Mouse (Mus musculus) mature B cell (primary cell): ENCODE data around the gene Cep250.
"Not testable (repeated sequence)": the region's sequence is repeated elsewhere in the genome, so short reads cannot be mapped to it uniquely, and the experiment has no call there.

Source experiments
- in situ Hi-C: fragments of 300-500 bp; cut with MboI; formaldehyde crosslinking; loops from 2 replicates; pipeline ENCODE4 v1.14.3; 2019

Cep250 gene

DNA sequence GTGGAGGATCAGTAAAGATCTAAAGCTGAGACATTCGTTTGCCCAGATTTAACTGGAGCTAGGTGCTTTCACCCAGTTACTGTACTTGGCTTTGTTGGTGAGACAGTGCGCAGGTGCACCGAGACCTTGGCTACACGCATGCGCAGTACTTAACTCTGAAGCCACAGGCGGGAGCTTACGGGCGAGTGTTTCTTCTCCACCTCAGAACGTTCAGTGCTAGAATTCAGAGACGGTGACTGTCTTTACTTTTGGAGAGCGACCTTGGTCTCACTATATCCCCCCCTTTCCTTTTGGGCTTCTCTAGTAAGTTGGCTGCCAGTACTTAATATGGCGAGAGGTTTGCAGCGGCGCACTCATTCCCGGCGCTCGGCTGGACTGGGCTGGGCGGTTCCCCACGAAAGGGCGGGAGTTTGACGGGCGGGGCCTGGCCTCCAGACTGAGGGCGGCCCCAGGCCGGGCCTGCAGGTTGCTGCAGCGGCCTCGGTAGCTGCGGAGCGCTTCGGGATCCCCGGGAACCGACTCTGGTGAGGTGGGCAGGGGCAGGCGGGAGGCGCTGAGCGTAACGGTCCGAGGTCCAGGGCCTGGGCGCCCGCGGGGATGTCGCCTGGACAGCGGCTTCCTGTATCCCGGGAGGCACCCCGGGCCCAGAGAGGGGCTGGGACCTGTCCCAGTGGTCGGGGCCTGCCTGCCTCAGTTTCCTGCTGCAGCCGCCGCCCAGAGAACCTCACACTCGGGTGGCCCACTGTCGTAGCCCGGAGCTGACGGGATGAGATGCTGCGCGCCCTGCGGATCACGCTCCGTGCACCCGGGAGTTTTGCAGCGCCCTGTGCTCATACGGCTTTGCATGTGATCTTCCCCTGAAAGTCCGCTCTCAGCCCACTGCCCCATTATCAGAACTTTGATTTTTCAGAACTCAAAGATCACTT, at the start of gene Cep250:
Cep250 (plus strand) TSS at position 325 of the 926 bp plus-strand sequence.
- in situ Hi-C loops, result no loop called here

DNA sequence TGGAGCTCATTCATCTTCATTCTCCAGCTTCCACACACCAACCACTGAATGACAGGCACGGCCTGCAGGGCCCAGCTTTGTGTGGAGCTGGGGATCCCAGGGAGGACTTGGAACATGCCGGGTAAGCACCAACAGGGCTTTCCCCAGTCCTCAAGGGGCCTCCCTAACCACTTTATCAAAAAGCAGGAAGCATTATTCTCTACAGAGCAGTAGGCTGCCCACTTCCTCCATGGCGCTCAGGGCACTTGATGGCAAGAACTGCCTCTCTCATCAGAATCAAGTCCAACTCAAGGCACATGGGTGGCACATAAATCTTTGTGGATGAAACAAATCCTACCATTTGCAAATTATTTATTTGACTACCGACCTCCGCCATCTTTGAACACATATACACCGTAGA, 41.6 kb upstream of the Cep250 start:
- in situ Hi-C loops, result no loop called here

DNA sequence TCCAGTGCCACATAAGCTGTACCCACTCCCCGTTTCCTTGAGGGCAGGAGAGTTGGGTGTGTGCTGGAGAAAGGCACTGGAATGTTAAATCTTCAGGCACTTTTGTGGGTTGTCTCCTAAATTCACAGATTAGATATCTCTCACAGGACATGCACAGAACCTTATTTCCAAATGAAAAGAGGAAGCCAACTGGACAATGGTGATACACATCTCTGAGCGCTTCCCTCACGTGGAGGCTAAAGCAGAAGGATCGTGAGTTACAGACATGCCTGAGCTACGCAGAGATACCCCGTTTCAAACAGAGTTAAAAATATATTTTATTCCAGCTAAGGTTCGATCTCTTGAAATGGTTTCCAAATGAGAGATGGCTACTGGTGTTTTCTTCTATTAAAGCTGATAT, 33.1 kb upstream of the Cep250 start:
- in situ Hi-C loops, result no loop called here

DNA sequence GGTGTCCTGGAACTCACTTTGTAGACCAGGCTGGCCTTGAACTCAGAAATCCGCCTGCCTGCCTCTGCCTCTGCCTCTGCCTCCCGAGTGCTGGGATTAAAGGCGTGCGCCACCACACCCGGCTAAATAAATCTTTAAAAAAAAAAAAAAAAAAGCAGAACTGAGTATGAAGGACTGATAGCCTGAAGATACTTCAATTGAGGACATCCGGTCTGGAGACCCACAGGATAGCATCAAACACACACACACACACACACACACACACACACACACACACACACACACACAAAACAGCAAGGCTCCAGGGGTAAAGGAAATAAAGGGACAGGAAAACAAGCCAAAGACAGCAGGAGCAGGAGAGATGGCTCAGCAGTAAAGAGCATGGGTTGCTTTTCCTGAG, 31.0 kb upstream of the Cep250 start:
- in situ Hi-C loops, result not testable (repeated sequence)

DNA sequence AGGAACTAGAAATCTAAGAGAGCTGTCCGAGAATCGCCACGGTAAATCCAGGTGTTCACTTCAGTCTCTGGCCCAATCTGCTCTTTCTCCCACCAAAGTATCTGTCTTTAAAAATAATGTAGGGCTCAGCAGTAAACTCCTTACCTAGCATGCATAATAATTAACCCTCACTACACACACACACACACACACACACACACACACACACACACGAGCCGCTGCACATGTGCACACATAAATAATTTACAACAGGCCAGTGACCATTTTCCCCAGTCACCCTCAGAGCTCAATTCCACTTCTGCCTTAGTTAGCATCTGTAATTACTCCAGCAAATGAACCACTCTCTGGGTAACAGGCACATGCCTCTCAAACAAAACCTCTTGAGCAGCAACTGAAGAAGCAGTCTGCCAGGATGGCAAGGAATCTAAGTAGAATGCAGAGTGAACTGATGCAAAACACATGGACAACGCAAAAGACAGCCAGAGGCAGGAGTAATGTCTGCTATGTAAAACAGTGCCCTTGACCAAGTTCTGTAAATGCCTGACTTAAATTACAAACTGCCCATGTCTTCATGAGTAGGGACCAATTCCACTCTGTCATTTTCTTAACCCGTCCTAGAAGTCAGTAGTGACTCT, 27.4 kb upstream of the Cep250 start:
- in situ Hi-C loops, result no loop called here

DNA sequence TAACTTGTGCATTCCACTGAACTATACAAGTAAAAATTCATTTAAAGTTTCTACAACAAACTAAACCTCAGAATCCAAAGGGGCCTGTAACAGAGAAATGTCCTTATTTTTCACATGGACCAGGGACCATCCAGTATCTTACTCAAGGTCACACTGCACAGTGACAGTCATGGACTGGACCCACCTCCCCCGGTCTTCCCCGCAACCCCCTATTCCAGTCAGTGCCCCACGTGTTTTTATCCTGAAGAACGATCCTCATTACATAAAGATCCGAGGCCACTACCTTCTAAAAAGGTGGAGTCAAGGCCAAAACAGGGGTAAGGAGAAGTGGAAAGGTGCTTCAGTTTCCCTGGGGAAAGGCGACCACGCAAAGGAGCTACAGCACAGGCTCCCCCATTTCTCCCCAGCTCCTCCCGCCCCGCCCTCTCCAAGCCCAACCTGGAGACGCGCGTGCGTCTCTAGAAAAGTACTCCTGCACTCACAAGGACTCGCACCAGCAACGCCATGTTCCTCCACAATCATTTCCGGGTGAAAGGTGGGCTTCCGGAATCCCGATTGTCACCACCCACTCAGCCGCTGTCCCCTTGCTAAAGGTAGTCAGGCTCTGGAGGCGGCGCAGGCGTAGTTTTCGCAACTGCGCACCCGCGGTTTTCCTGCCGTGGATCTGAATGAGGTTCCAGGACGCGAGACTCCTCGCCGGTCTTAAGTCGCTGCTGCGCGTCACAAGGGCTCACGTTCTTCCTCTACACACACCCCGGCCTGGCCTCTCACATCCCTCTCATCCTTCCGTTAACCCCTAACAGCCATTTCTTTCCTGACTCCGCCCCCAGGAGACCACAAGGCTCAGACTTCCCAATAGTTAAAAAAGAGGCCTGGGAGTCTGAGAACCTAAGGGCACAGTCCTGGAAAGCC, 26.5 kb upstream of the Cep250 start, which contains the start of gene Uqcc1:
Uqcc1 (minus strand) TSS at position 780 of the 912 bp plus-strand sequence.
- in situ Hi-C loops, result no loop called here

DNA sequence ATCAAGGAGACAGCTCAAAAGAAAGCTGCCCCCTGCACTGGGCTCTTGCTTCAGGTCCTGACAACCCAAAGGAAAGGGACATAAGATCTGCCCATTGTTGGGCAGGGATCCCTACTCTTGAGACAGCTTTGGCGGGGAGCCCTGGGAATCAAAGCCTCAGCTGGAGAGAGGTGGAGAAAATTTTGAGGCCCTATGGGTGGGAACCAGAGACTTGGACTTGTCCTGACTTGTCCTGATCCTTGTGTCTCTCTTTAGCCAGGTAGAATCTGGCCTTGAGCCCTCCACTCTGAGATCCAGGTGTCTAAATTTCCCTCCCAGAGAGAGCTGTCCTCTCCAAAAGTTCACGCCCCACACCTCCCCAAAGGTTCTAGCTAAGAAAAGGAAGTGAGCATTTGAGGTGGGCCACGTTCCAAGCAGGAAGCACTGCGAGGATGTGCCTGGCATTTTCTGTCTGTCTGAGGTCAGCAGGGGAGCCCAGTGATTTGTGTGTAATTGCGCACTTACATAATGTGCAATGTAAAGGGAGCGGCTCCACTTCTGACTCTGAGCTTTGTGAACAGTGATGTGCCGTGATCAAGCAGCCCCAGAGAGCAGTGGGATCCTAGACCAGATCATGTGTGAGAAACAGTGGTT, 16.2 kb upstream of the Cep250 start:
- in situ Hi-C loops, result no loop called here

DNA sequence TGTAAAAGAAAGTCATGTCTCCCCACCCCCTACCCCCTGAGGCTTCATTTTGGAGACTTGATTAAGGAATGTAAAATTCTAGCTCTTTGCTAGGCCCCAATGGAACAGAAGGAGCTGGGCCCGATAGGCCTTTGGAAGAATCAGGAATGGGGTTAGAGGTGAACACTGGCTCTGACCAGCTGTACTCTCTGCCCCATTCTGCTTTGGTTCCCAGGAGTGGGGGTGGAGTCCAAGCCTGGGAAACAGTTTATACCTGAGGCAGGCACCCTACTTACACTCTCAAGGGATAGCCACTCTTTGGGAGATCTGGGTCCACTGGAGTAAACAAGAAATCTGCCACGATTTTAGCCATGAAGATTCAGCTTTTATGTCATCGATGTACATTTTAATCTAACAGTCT, 15.6 kb upstream of the Cep250 start, which contains the start of gene Gm15557:
Gm15557 (plus strand) TSS at position 48 of the 400 bp plus-strand sequence.
- in situ Hi-C loops, result no loop called here

DNA sequence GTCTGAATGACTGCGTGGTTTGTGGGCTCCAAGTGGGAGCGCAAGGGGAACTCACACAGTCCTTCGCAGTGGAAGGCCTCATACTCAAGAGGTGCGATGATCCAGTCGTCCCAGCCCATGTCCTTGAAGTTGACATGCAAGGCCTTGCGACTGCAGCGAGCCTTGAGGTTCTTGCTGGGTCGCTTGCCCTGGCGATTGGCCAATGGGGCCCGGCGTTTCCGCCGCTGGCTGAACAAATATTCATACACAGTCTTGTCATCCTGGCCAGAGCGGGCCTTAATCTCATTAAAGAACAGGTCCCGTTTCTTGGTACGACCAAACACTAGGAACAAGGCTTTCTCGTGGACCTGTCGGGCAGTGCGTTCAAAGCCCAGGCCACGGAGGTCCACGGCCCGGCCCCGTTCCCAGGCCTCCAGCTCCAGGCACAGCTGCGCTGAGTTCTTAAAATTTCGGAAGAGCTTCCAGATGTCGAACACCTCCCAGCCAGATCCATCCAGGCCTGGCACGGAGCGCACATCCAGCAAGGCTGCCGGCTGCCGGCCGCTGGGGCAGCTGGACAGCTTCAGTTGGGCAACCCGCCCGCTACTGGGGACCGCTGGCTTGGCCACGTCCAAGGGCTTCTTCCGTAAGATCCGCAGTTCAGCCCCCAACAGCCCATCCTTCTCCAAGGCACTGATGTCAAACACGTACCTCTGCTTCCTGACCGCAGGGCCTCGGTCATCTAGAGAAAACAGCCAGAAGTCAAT, 14.4 kb upstream of the Cep250 start:
- in situ Hi-C loops, result no loop called here

DNA sequence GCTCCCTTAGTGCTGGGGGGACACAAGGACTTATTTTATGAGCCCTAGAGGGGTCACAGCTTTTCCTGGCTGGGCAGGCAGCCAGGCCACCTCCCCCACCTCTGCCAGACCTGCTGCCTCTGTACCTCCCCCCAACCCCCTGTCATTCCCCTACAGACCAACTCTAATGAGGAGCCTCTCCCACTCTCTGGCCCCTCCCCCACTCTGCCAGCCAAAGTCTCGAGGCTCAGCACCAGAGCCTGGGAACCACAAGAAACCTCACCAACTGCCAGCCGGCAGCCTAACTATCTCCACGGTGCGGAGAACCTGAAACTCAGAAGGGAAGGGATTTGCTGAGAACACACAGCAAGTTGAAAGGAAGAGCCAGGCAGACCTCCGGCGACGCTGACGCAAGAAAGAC, 12.8 kb upstream of the Cep250 start:
- in situ Hi-C loops, result no loop called here

DNA sequence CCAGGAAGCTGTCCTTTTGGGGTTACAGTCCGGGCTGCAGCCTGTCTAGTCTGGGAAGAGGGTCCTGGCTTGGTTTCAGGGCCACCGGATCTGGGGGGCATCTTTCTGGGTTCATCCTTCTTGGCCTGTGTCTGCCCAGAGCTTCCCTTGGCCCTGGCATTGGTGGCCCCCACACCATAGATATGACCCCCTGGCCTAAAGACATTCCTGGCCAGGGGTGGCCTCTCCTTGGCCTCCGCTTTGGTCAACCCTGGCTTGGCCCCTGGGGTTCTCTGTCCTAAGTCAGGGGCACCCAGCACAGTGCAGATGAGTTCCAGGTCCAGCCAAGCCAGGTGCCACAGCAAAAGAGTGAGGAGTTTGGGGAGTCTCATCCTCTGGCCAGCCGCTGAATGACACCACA, 11.6 kb upstream of the Cep250 start:
- in situ Hi-C loops, result no loop called here

DNA sequence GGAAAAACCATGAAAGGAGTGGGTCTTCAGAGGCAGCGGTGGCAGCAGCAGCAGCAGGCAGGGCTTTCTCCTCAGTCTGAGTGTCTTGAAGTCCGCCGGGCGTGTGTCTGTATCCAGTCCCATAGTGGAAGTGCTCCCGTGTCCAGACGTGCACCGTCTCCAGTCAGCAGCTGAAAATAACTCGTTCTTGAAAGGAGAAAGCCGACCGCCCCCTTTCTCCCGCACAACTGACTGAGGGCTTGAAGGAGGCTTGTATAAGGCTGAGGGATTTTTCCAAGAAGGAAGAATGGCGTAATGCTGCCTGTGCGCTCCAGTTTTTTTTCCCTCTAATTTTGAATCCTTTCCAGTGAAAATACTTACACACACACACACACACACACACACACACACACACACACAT, 11.1 kb upstream of the Cep250 start, which contains the start of gene Gdf5:
Gdf5 (minus strand) TSS at position 244 of the 400 bp plus-strand sequence.
- in situ Hi-C loops, result no loop called here

DNA sequence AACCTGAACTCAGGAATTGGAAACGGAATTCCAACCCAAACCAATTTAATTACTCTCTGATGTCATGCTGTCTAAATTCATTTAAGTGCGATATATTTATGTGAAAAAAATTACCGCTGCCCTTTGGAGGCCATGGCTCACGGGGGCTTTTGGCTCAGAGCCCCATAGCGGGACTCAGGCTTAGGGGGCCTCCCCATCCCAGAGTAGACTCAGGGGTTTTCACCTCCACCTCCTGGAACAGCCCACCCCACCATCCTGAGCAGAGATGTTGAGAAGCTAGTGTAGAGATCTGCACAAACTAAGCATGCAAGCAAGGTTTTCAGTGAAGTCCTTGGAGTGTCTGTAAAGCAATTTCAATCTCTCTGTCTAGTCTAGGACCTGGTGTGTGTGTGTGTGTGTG, 10.7 kb upstream of the Cep250 start:
- in situ Hi-C loops, result no loop called here

DNA sequence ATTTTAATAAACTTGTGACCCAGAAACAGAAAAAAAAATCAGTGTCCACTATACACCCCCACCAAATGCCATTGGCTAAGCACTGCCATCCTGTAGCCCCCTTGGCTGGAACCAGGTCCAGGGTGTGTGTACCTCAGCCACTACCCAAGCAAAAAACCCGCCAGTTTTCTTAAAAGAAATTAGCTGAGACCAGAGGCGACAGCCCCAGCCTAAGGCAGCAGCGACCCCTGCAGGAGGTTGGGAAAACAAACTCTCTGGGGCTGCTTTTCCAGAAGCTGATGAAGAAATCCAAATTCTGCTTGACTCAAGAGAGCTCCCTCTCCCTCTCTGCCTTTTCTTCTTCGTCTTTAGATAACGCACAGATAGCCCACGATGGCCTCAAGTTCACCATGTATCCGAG, 10.2 kb upstream of the Cep250 start:
- in situ Hi-C loops, result no loop called here

DNA sequence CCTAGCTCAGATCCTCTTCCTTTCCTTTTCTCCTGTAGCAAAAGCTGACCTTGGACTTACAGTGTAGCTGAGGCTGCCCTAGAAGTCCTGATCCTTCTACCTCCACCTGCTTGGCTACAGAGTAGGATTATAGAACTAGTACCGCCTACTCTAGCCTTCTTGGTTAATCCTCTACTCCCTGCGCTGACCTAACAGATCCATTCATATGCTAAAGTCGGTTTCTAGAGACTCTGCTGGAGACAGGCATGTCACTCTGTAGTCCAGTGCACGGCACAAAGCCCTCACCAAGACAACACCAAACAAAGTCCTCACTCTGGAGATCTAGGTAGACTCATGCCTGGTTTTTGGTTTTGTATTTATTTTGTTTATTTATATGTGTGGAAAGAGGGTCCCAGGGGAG, 9.8 kb upstream of the Cep250 start:
- in situ Hi-C loops, result no loop called here

DNA sequence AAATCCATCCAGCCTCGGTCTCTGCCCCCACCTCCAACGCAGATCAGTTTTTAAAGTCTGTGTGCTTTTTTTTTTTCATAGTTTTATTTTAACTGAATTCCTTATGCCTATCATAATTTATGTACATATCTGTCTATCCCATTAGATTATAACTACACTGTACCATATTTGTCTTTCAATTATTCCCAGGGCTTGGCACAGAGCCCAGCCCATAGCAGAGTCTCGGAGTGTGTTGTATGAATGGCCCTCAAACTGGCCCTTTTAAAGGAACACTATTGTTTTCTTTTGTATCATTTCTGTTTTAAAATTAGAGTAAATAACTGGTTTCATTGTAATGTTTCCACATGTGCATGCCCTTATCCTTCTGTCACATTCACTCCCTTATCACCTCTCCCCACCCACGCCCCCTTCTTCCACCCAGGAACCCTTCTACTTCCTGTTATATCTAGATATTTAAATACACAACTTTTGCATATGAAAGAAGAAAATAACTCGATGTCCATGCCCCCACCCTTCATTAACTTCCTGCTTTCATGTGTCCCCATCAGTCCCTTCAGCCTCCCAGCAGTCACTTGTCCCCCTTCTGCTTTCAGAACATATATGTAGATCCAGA, 8.8 kb upstream of the Cep250 start:
- in situ Hi-C loops, result no loop called here

DNA sequence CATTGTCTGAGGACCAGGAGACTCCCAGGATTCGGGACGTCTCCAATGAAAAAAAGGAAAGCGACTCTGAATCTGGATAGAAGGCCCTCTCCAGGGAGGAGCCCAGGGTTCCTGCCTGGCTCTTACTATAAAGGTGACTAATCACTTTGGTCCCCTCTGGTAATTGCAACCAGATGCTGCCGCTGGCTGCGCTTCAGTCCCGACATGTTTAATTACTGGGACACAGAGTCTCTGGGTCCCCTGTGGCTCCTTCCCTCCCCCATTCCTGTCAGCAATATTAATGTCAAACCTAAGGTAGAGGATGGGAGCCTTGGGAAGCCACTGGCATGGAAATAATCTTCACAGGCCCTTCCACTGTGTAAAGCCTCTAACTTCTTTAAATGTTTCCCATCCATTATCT, 6.9 kb upstream of the Cep250 start:
- in situ Hi-C loops, result no loop called here

DNA sequence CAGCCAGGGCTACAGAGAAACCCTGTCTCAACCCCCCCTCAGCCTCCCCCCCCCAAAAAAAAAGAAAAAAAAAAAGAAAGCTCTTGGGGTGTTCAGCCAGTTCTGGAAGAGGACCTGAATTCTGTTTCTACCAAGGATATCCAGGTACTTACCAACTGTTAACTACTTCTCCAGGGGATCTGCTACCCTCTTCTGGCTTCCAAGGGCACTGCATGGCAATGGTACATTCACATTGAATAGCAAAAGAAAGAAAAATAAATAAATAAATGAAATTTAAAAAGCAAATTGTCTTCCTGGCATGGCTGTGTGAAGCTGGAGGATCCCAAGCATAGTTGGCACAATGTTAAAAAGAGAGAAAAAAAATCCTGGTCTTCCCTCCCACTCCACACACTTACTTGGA, 4.3 kb upstream of the Cep250 start:
- in situ Hi-C loops, result no loop called here

DNA sequence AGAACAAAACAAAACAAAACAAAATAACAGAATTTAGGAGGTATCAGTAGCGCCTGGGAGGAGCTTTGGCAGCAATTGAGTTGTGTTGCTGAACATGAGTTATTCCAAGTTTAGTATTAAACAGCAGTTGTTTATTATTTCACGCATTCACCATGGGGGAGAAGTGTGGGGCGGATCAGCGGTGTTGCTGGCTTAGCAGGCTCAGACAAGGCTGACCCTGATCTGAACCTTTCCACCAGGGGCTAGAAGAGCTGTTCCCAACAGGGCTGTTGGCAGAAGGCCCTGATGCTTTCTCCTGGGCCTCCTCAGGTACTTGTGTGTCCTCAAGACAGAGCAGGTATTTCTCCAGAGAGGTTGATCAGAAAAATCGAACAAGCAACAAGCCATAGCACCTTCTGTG, 3.7 kb downstream of the Cep250 start:
- in situ Hi-C loops, result no loop called here

DNA sequence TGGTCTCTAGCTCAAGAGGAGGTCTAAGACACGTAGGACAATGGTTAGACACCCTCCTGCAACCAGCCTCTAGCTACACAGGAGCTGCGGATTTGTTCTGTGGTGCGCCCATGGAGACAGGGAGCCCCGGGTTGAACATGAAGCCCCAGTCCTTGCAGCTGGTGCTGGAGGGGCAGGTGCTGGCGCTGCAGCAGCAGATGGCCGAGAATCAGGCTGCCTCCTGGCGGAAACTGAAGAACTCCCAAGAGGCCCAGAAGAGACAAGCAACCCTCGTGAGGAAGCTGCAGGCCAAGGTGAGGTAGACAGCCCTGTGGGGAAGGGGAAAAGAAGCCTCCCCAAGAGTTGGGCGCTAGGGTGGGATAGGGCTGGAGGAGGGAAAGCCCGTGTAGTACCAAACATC, 5.6 kb downstream of the Cep250 start:
- in situ Hi-C loops, result no loop called here
